Mouse (Mus musculus) small intestine, adult 2 months (tissue): ENCODE data around the gene Asb16. TPM values are rescaled to one million over a fixed set of nuclear protein-coding genes. Genes with fewer than 3 reads are reported as not detected.

Experiments used
- H3K27ac ChIP-seq: fragments of 200-500 bp; 2 replicates; pipeline ENCODE4 v1.5.1; 2012; ENCODE audit warnings: low read depth, low read length, control low read depth, inconsistent platforms; ENCODE audit not compliant: insufficient read depth
- H3K27me3 ChIP-seq: fragments of 200-500 bp; 2 replicates; pipeline ENCODE4 v1.6.1; 2012; ENCODE audit warnings: mild to moderate bottlenecking, moderate library complexity, low read length, inconsistent platforms; ENCODE audit not compliant: control insufficient read depth, insufficient read depth
- H3K36me3 ChIP-seq: fragments of 200-500 bp; 2 replicates; pipeline ENCODE4 v1.6.1; 2012; ENCODE audit warnings: mild to moderate bottlenecking, low read length, control low read depth, inconsistent platforms; ENCODE audit not compliant: control insufficient read depth, insufficient read depth
- H3K4me1 ChIP-seq: fragments of 200-500 bp; 2 replicates; pipeline ENCODE4 v1.6.1; 2012; ENCODE audit warnings: low read length, inconsistent platforms, mixed read lengths; ENCODE audit not compliant: control insufficient read depth, insufficient read depth, insufficient read length
- H3K4me3 ChIP-seq: fragments of 200-500 bp; 2 replicates; pipeline ENCODE4 v1.5.1; 2012; ENCODE audit warnings: low read depth, mild to moderate bottlenecking, control low read depth, inconsistent platforms, low read length, moderate library complexity
- CTCF ChIP-seq: fragments of 200-500 bp; IDR thresholded peaks from 2 replicates; pipeline ENCODE4 v1.5.1; 2012; ENCODE audit warnings: low read depth, mild to moderate bottlenecking, control low read depth, inconsistent platforms, low read length, moderate library complexity, mixed read lengths; ENCODE audit not compliant: insufficient replicate concordance, insufficient read length; ENCODE audit errors: extremely low read depth
- POLR2A ChIP-seq: fragments of 200-500 bp; IDR thresholded peaks from 2 replicates; pipeline ENCODE4 v1.6.1; 2012; ENCODE audit warnings: low read depth, mild to moderate bottlenecking, control low read depth, inconsistent platforms, low read length, moderate library complexity
- WGBS: fragments of 180-500 bp; shearing (Covaris S2); methylation state at CpG from one replicate; pipeline ENCODE4 v1.1.7; 2018; 5-methylcytosine and 5-hydroxymethylcytosine counted together
- polyA plus RNA-seq: library from polyadenylated mRNA; depleted of rRNA; stranded (reverse); fragments of >200 nt; gene quantifications from 2 replicates; pipeline ENCODE4 v1.2.3, GENCODE M21; 2012

The Asb16 gene
- polyA plus RNA-seq, 1 experiment: 0.29 TPM

- Histone ChIP-seq H3K27me3 (no peaks in the 10 kb centered on the region), H3K4me3 (no peak overlapping the region), H3K36me3 (no peaks in the 10 kb centered on the region), H3K4me1 (peaks cover 6% of the 10 kb centered on the region), H3K27ac (no peak overlapping the region)
- no peak; the same call in 1 of the 2 replicates for TF ChIP-seq CTCF
- no peak for TF ChIP-seq POLR2A
- WGBS: 66% methylated on average over 14 of the region's 14 CpGs
These were observed 22.8 kb upstream of the Asb16 start for GRCm38 (mm10) chr11:102245581-102246272.

- H3K27me3 ChIP-seq: no peaks in the 10 kb centered on the region
- TF ChIP-seq POLR2A (no peak), CTCF (no peak)
- no peaks in the 10 kb centered on the region for H3K36me3 ChIP-seq
- no peak overlapping the region for H3K27ac ChIP-seq
- 85% methylated on average over 6 of the region's 6 CpGs for WGBS
- no peak overlapping the region for H3K4me3 ChIP-seq
- peaks cover 6% of the 10 kb centered on the region for H3K4me1 ChIP-seq
These were observed 22.3 kb upstream of the Asb16 start for GRCm38 (mm10) chr11:102246273-102246635.

- no peaks in the 10 kb centered on the region for H3K27me3 ChIP-seq
- H3K36me3 ChIP-seq: no peaks in the 10 kb centered on the region
- H3K4me3 ChIP-seq: no peak overlapping the region
- peaks cover 4% of the 10 kb centered on the region for H3K4me1 ChIP-seq
- H3K27ac ChIP-seq: no peak overlapping the region
- TF ChIP-seq POLR2A (no peak), CTCF (peak; percentile 8; the same call in 1 of the 2 replicates)
- WGBS: 92% methylated on average over 4 of the region's 4 CpGs
These were observed 21.7 kb upstream of the Asb16 start for GRCm38 (mm10) chr11:102246871-102247270.

GRCm38 (mm10) chr11:102248630-102249230, 19.8 kb upstream of the Asb16 start, which contains the start of gene BC030867:
Gene BC030867, plus strand, starts transcription at chr11:102248882.
- 1% methylated on average over 41 of the region's 41 CpGs for WGBS
- Histone ChIP-seq H3K36me3 (no peaks in the 10 kb centered on the region), H3K4me3 (peak within 1 kb of the TSS; percentile 69), H3K27me3 (no peaks in the 10 kb centered on the region), H3K4me1 (peaks cover 4% of the 10 kb centered on the region), H3K27ac (no peak within 1 kb of the TSS)
- TF ChIP-seq CTCF (peak; percentile 81), POLR2A (no peak)

GRCm38 (mm10) chr11:102249351-102250090, 19.0 kb upstream of the Asb16 start:
- no peak overlapping the region for H3K27ac ChIP-seq
- WGBS: 7% methylated on average over 8 of the region's 9 CpGs
- H3K27me3 ChIP-seq: no peaks in the 10 kb centered on the region
- peak overlapping the region; percentile 69 for H3K4me3 ChIP-seq
- peaks cover 4% of the 10 kb centered on the region for H3K4me1 ChIP-seq
- TF ChIP-seq POLR2A: no peak
- no peak for TF ChIP-seq CTCF
- no peaks in the 10 kb centered on the region for H3K36me3 ChIP-seq

GRCm38 (mm10) chr11:102257514-102257913, 11.0 kb upstream of the Asb16 start:
- H3K27ac ChIP-seq: no peak overlapping the region
- no peaks in the 10 kb centered on the region for H3K4me1 ChIP-seq
- H3K36me3 ChIP-seq: peaks cover 5% of the 10 kb centered on the region
- no peaks in the 10 kb centered on the region for H3K27me3 ChIP-seq
- WGBS: 69% methylated on average over 9 of the region's 9 CpGs
- H3K4me3 ChIP-seq: no peak overlapping the region
- TF ChIP-seq CTCF (no peak), POLR2A (no peak)

- Histone ChIP-seq H3K4me3 (no peak overlapping the region), H3K4me1 (no peaks in the 10 kb centered on the region), H3K27me3 (no peaks in the 10 kb centered on the region), H3K27ac (no peak overlapping the region), H3K36me3 (peaks cover 5% of the 10 kb centered on the region)
- WGBS: 82% methylated on average over 6 of the region's 6 CpGs
- TF ChIP-seq CTCF (no peak), POLR2A (no peak)
These were observed 10.4 kb upstream of the Asb16 start for GRCm38 (mm10) chr11:102258095-102258494.

- WGBS: 92% methylated on average over 3 of the region's 3 CpGs
- H3K27me3 ChIP-seq: no peaks in the 10 kb centered on the region
- peaks cover 5% of the 10 kb centered on the region for H3K36me3 ChIP-seq
- H3K27ac ChIP-seq: no peak overlapping the region
- TF ChIP-seq POLR2A (no peak), CTCF (peak; percentile 11; the same call in 1 of the 2 replicates)
- H3K4me1 ChIP-seq: no peaks in the 10 kb centered on the region
- H3K4me3 ChIP-seq: no peak overlapping the region
These were observed 10.0 kb upstream of the Asb16 start for GRCm38 (mm10) chr11:102258521-102258920.
